Mouse (Mus musculus) c-Kit-positive CD71-positive TER-119-negative erythroid progenitor cells, embryonic 14.5 days (primary cell): ENCODE data around the gene Snrpd2.

Experiments
- DNase-seq: peaks from one replicate; pipeline ENCODE4 v3.0.0-alpha.2; 2013; ENCODE audit warnings: low read depth

The Snrpd2 gene

GRCm38 (mm10) chr7:19178035-19178434 lies 28.5 kb downstream of the Snrpd2 start:
- no peak for DNase-seq

- DNase-seq, result peak; percentile 68
These were observed 29.0 kb downstream of the Snrpd2 start for GRCm38 (mm10) chr7:19178443-19179092.

- DNase-seq, result no peak
These were observed 29.7 kb downstream of the Snrpd2 start for GRCm38 (mm10) chr7:19179173-19179572.

GRCm38 (mm10) chr7:19179936-19180335 lies 30.4 kb downstream of the Snrpd2 start:
- DNase-seq, result no peak

- no peak for DNase-seq
These were observed 31.4 kb downstream of the Snrpd2 start for GRCm38 (mm10) chr7:19180862-19181429.

- DNase-seq, result no peak
These were observed 34.7 kb downstream of the Snrpd2 start for GRCm38 (mm10) chr7:19184250-19184649.

GRCm38 (mm10) chr7:19184758-19185157 lies 35.2 kb downstream of the Snrpd2 start:
- no peak for DNase-seq

GRCm38 (mm10) chr7:19194676-19195075 lies 45.2 kb downstream of the Snrpd2 start:
- no peak for DNase-seq

- no peak for DNase-seq
These were observed 47.2 kb downstream of the Snrpd2 start for GRCm38 (mm10) chr7:19196676-19197075.

GRCm38 (mm10) chr7:19197985-19198384 lies 48.5 kb downstream of the Snrpd2 start:
- no peak for DNase-seq

GRCm38 (mm10) chr7:19201660-19202059 lies 52.1 kb downstream of the Snrpd2 start:
- no peak for DNase-seq

GRCm38 (mm10) chr7:19202065-19202850 lies 52.7 kb downstream of the Snrpd2 start:
- DNase-seq, result no peak
